Mouse (Mus musculus) myocyte (in vitro differentiated cells): ENCODE results near the gene Sdk2. TPM values are rescaled to one million over a fixed set of nuclear protein-coding genes. Genes with fewer than 3 reads are reported as not detected.

ENCODE experiments used
- H3K27me3 ChIP-seq: one replicate; pipeline ENCODE4 v1.6.1; 2011; ENCODE audit not compliant: control insufficient read depth, insufficient read depth, insufficient read length
- H3K36me3 ChIP-seq: one replicate; pipeline ENCODE4 v1.6.1; 2011; ENCODE audit not compliant: control insufficient read depth, insufficient read depth
- H3K4me2 ChIP-seq: one replicate; pipeline ENCODE4 v1.6.1; 2011; ENCODE audit warnings: low read depth, control low read depth
- H3K4me3 ChIP-seq: one replicate; pipeline ENCODE4 v1.5.1; 2011; ENCODE audit warnings: mild to moderate bottlenecking, control low read depth, moderate library complexity
- H3K79me2 ChIP-seq: one replicate; pipeline ENCODE4 v1.6.1; 2011; ENCODE audit not compliant: control insufficient read depth, insufficient read depth
- H3ac ChIP-seq: one replicate; pipeline ENCODE4 v1.6.1; 2011; ENCODE audit not compliant: control insufficient read depth, insufficient read length
- CEBPB ChIP-seq: IDR thresholded peaks from 2 replicates; pipeline ENCODE4 v1.6.1; 2011; ENCODE audit warnings: mild to moderate bottlenecking, moderate library complexity; ENCODE audit not compliant: poor library complexity, insufficient read depth, severe bottlenecking
- E2F4 ChIP-seq: IDR thresholded peaks from one replicate; pipeline ENCODE4 v1.6.1; 2011; ENCODE audit warnings: mild to moderate bottlenecking, control low read depth, moderate library complexity; ENCODE audit not compliant: insufficient read depth
- MAX ChIP-seq: IDR thresholded peaks from one replicate; pipeline ENCODE4 v1.6.1; 2011; ENCODE audit warnings: low read depth, mild to moderate bottlenecking, control low read depth
- MYOD1 ChIP-seq, 3 experiments: IDR thresholded peaks; one replicate each; pipeline ENCODE4 v1.6.1; 2011; ENCODE audit warnings: control low read depth in 2 of 3, low read depth in 2 of 3, mild to moderate bottlenecking in 2 of 3, moderate library complexity in 1 of 3; ENCODE audit not compliant: insufficient read length in 2 of 3, control insufficient read depth in 1 of 3
- MYOG ChIP-seq, 3 experiments: IDR thresholded peaks; one replicate each; pipeline ENCODE4 v1.6.1; 2011; ENCODE audit warnings: control low read depth in 2 of 3, low read depth in 2 of 3, mild to moderate bottlenecking in 2 of 3; ENCODE audit not compliant: insufficient read length in 2 of 3, control insufficient read depth in 1 of 3, insufficient read depth in 1 of 3
- POLR2A ChIP-seq: IDR thresholded peaks from one replicate; pipeline ENCODE4 v1.6.1; 2011; ENCODE audit warnings: low read depth, mild to moderate bottlenecking, control low read depth, moderate library complexity; ENCODE audit not compliant: insufficient read length
- POLR2AphosphoS2 ChIP-seq: IDR thresholded peaks from one replicate; pipeline ENCODE4 v1.6.1; 2011; ENCODE audit warnings: low read depth, control low read depth; ENCODE audit not compliant: insufficient read length
- REST ChIP-seq: IDR thresholded peaks from one replicate; pipeline ENCODE4 v1.6.1; 2011; ENCODE audit warnings: mild to moderate bottlenecking, control low read depth, moderate library complexity; ENCODE audit not compliant: insufficient read depth, insufficient read length
- SRF ChIP-seq: IDR thresholded peaks from one replicate; pipeline ENCODE4 v1.6.1; 2011; ENCODE audit warnings: low read depth; ENCODE audit not compliant: control insufficient read depth, insufficient read length
- TCF12 ChIP-seq: IDR thresholded peaks from one replicate; pipeline ENCODE4 v1.6.1; 2011; ENCODE audit warnings: mild to moderate bottlenecking, control low read depth; ENCODE audit not compliant: poor library complexity, insufficient read depth, severe bottlenecking
- TCF3 ChIP-seq: IDR thresholded peaks from one replicate; pipeline ENCODE4 v1.6.1; 2011; ENCODE audit warnings: low read depth, control low read depth; ENCODE audit not compliant: insufficient read length
- USF1 ChIP-seq: IDR thresholded peaks from one replicate; pipeline ENCODE4 v1.6.1; 2011; ENCODE audit warnings: low read depth, mild to moderate bottlenecking, control low read depth, moderate library complexity
- polyA plus RNA-seq: library from polyadenylated mRNA; unstranded; fragments of >200 nt; fragmentation: generic; extraction: Trizol; gene quantifications from one replicate; pipeline ENCODE4 v1.2.1, GENCODE M21; 2012; ENCODE audit warnings: missing spikeins

Sdk2 gene
- polyA plus RNA-seq, 1 experiment, result 0.06 TPM

GRCm38 (mm10) chr11:113886299-113886698, 180.5 kb downstream of the Sdk2 start:
- Histone ChIP-seq H3K4me2 (no peak overlapping the region), H3K36me3 (no peaks in the 10 kb centered on the region), H3K79me2 (no peaks in the 10 kb centered on the region), H3K4me3 (no peak overlapping the region), H3ac (no peak overlapping the region), H3K27me3 (no peaks in the 10 kb centered on the region)
- TF ChIP-seq TCF12 (no peak), POLR2A (no peak), TCF3 (no peak), E2F4 (no peak), USF1 (no peak), REST (no peak), SRF (no peak), MAX (no peak), POLR2AphosphoS2 (no peak), MYOG (IDR thresholded peaks at IDR 0.05; ENCODE audit: control insufficient read depth in 1 of 3, insufficient read depth in 1 of 3, insufficient read length in 2 of 3, low read depth in 2 of 3) (no peak), CEBPB (no peak), MYOD1 (IDR thresholded peaks at IDR 0.05; ENCODE audit: control insufficient read depth in 1 of 3, insufficient read length in 2 of 3, low read depth in 2 of 3) (no peak)

- H3K4me3 ChIP-seq, result no peak overlapping the region
- H3K79me2 ChIP-seq, result no peaks in the 10 kb centered on the region
- H3K36me3 ChIP-seq, result no peaks in the 10 kb centered on the region
- H3K27me3 ChIP-seq, result no peaks in the 10 kb centered on the region
- TF ChIP-seq POLR2AphosphoS2, result no peak
- TF ChIP-seq MAX, result no peak
- TF ChIP-seq REST, result no peak
- no peak for TF ChIP-seq MYOD1 (IDR thresholded peaks at IDR 0.05; ENCODE audit: control insufficient read depth in 1 of 3, insufficient read length in 2 of 3, low read depth in 2 of 3)
- no peak for TF ChIP-seq SRF
- no peak for TF ChIP-seq USF1
- TF ChIP-seq MYOG (IDR thresholded peaks at IDR 0.05; ENCODE audit: control insufficient read depth in 1 of 3, insufficient read depth in 1 of 3, insufficient read length in 2 of 3, low read depth in 2 of 3), result no peak
- H3ac ChIP-seq, result no peak overlapping the region
- H3K4me2 ChIP-seq, result no peak overlapping the region
Observed at GRCm38 (mm10) chr11:113884962-113885361, 181.9 kb downstream of the Sdk2 start.

DNA sequence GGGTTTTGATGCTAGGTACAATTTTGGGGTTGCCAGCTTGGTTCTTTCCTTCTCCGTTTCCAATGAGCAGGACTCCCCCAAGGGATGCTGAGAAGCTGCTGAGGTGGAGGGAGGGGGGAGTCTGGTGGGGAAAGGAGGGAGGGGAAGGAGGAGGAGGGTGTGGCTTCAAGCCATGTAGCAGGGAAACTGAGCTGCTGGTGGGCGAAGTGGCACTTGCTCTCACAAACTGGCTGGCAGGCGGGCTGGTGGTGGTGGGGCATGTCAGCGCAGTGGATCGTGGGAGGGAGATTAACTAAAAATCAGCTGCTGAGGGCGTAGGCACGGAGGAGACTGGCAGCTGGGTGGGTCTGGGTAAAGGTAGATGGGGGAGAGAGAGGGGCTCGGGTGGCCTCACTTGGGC, 183.8 kb downstream of the Sdk2 start:
- H3K27me3 ChIP-seq, result no peaks in the 10 kb centered on the region
- H3ac ChIP-seq, result no peak overlapping the region
- no peaks in the 10 kb centered on the region for H3K36me3 ChIP-seq
- no peak overlapping the region for H3K4me3 ChIP-seq
- H3K79me2 ChIP-seq, result no peaks in the 10 kb centered on the region
- H3K4me2 ChIP-seq, result no peak overlapping the region
- TF ChIP-seq MAX, result no peak
- no peak for TF ChIP-seq CEBPB
- TF ChIP-seq TCF3, result no peak
- no peak for TF ChIP-seq E2F4
- no peak for TF ChIP-seq SRF
- TF ChIP-seq POLR2A, result no peak
- TF ChIP-seq TCF12, result no peak
- no peak for TF ChIP-seq MYOD1 (IDR thresholded peaks at IDR 0.05; ENCODE audit: control insufficient read depth in 1 of 3, insufficient read length in 2 of 3, low read depth in 2 of 3)

DNA sequence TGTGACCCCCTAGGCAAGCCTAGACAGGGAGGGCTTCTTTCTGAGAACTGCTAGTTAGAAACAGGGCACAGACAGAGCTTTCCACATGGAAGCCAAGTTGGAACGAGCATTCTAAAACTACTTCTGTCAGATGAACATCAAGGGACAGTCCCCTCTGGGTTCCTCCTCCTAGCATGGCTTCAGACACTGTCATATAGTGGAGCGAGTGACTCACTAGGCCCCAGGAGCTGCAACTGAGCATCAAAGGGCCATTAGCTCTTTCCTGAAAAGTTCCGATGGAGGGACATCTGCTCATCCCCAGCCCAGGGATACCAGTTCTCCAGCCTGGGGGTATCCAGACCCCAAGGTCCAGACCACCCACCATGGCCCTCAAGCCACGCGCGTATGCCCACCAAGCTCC, 185.0 kb downstream of the Sdk2 start:
- H3K4me3 ChIP-seq, result no peak overlapping the region
- no peak overlapping the region for H3K4me2 ChIP-seq
- no peaks in the 10 kb centered on the region for H3K79me2 ChIP-seq
- H3K36me3 ChIP-seq, result no peaks in the 10 kb centered on the region
- TF ChIP-seq E2F4 (no peak), CEBPB (no peak), MYOG (IDR thresholded peaks at IDR 0.05; ENCODE audit: control insufficient read depth in 1 of 3, insufficient read depth in 1 of 3, insufficient read length in 2 of 3, low read depth in 2 of 3) (no peak), POLR2AphosphoS2 (no peak)
- no peak overlapping the region for H3ac ChIP-seq
- no peaks in the 10 kb centered on the region for H3K27me3 ChIP-seq

- Histone ChIP-seq H3K36me3 (no peaks in the 10 kb centered on the region), H3K27me3 (no peaks in the 10 kb centered on the region), H3K4me3 (no peak overlapping the region), H3ac (no peak overlapping the region), H3K79me2 (no peaks in the 10 kb centered on the region), H3K4me2 (no peak overlapping the region)
- TF ChIP-seq TCF12, result no peak
- TF ChIP-seq MAX, result no peak
- TF ChIP-seq POLR2AphosphoS2, result no peak
- no peak for TF ChIP-seq MYOG (IDR thresholded peaks at IDR 0.05; ENCODE audit: control insufficient read depth in 1 of 3, insufficient read depth in 1 of 3, insufficient read length in 2 of 3, low read depth in 2 of 3)
- TF ChIP-seq E2F4, result no peak
- TF ChIP-seq POLR2A, result no peak
- TF ChIP-seq SRF, result no peak
- no peak for TF ChIP-seq USF1
Observed at GRCm38 (mm10) chr11:113867066-113867465, 199.8 kb downstream of the Sdk2 start.

GRCm38 (mm10) chr11:113865627-113866026, 201.2 kb downstream of the Sdk2 start:
- H3K27me3 ChIP-seq, result no peaks in the 10 kb centered on the region
- no peaks in the 10 kb centered on the region for H3K36me3 ChIP-seq
- no peak overlapping the region for H3K4me3 ChIP-seq
- H3K4me2 ChIP-seq, result no peak overlapping the region
- no peaks in the 10 kb centered on the region for H3K79me2 ChIP-seq
- TF ChIP-seq SRF (no peak), TCF12 (no peak), CEBPB (no peak), POLR2AphosphoS2 (no peak)
- H3ac ChIP-seq, result no peak overlapping the region
